Mouse (Mus musculus): ENCODE measurements around the gene Olfr780.
"Not testable (repeated sequence)": the region's sequence is repeated elsewhere in the genome, so short reads cannot be mapped to it uniquely, and the experiment has no call there.

Olfr780 gene

GRCm38 (mm10) chr10:129317817-129318216 is at the start of gene Olfr780:
Gene Olfr780, plus strand, starts transcription at chr10:129318117.
- DNase-seq (ENCODE audit: extremely low spot score, low spot score): no peak

- DNase-seq (ENCODE audit: extremely low spot score, low spot score): no peak
These were observed 46.8 kb upstream of the Olfr780 start, which contains the start of gene Olfr777 for GRCm38 (mm10) chr10:129271081-129271535. Gene Olfr777, minus strand, starts transcription at chr10:129271485.

- DNase-seq (ENCODE audit: extremely low spot score, low spot score): not testable (repeated sequence)
These were observed 4.9 kb upstream of the Olfr780 start for GRCm38 (mm10) chr10:129312973-129313372.

GRCm38 (mm10) chr10:129313521-129313920 is 4.4 kb upstream of the Olfr780 start:
- not testable (repeated sequence) for DNase-seq (ENCODE audit: extremely low spot score, low spot score)

- no peak for DNase-seq (ENCODE audit: extremely low spot score, low spot score)
These were observed 10.6 kb downstream of the Olfr780 start, which contains the start of gene Olfr781 for GRCm38 (mm10) chr10:129328554-129328953. Gene Olfr781, plus strand, starts transcription at chr10:129328854.

- no peak for DNase-seq (ENCODE audit: extremely low spot score, low spot score)
These were observed 30.6 kb downstream of the Olfr780 start, which contains the start of gene Olfr782 for GRCm38 (mm10) chr10:129348550-129348949. Gene Olfr782, plus strand, starts transcription at chr10:129348850.

- DNase-seq (ENCODE audit: extremely low spot score, low spot score): not testable (repeated sequence)
These were observed 34.6 kb downstream of the Olfr780 start for GRCm38 (mm10) chr10:129352475-129352874.

GRCm38 (mm10) chr10:129356496-129356895 is 38.6 kb downstream of the Olfr780 start:
- DNase-seq (ENCODE audit: extremely low spot score, low spot score): not testable (repeated sequence)

GRCm38 (mm10) chr10:129357307-129357706 is 39.4 kb downstream of the Olfr780 start:
- DNase-seq (ENCODE audit: extremely low spot score, low spot score): no peak
